Mouse (Mus musculus) frontal cortex, postnatal 36 days (tissue): ENCODE measurements around the gene Elk4.

Experiments used
- DNase-seq, 2 experiments: peaks; one replicate each; pipeline ENCODE4 v3.0.0; 2022; ENCODE audit warnings: low spot score in 2 of 2

The Elk4 gene

GRCm38 (mm10) chr1:132007282-132007815 lies at the start of gene Elk4:
Gene Elk4, plus strand, starts transcription at chr1:132007607.
- peak; percentile 85 to 86 for DNase-seq

GRCm38 (mm10) chr1:131961004-131961403 lies 46.4 kb upstream of the Elk4 start:
- DNase-seq = no peak

GRCm38 (mm10) chr1:131962606-131963084 lies 44.8 kb upstream of the Elk4 start, which contains the start of gene Slc45a3:
Gene Slc45a3, plus strand, starts transcription at chr1:131962967.
- no peak for DNase-seq

- DNase-seq = no peak
Observed at GRCm38 (mm10) chr1:131963085-131963951, 44.1 kb upstream of the Elk4 start.

- DNase-seq = no peak
Observed at GRCm38 (mm10) chr1:131964100-131964499, 43.3 kb upstream of the Elk4 start.

GRCm38 (mm10) chr1:131964580-131964979 lies 42.8 kb upstream of the Elk4 start:
- no peak for DNase-seq

GRCm38 (mm10) chr1:131965818-131966217 lies 41.6 kb upstream of the Elk4 start:
- no peak for DNase-seq

- DNase-seq = no peak
Observed at GRCm38 (mm10) chr1:131967336-131967735, 40.1 kb upstream of the Elk4 start.

GRCm38 (mm10) chr1:131968556-131968955 lies 38.9 kb upstream of the Elk4 start:
- no peak for DNase-seq

- no peak for DNase-seq
Observed at GRCm38 (mm10) chr1:131968983-131969382, 38.4 kb upstream of the Elk4 start.

GRCm38 (mm10) chr1:131969825-131970224 lies 37.6 kb upstream of the Elk4 start:
- no peak for DNase-seq

GRCm38 (mm10) chr1:131970322-131970660 lies 37.1 kb upstream of the Elk4 start:
- DNase-seq = no peak

GRCm38 (mm10) chr1:131970661-131971520 lies 36.5 kb upstream of the Elk4 start:
- no peak for DNase-seq

- DNase-seq = no peak
Observed at GRCm38 (mm10) chr1:131971771-131972497, 35.5 kb upstream of the Elk4 start.

- no peak for DNase-seq
Observed at GRCm38 (mm10) chr1:131972498-131973334, 34.7 kb upstream of the Elk4 start.

GRCm38 (mm10) chr1:131973991-131974390 lies 33.4 kb upstream of the Elk4 start:
- DNase-seq = no peak

GRCm38 (mm10) chr1:131976886-131977285 lies 30.5 kb upstream of the Elk4 start:
- no peak for DNase-seq

GRCm38 (mm10) chr1:131980471-131980870 lies 26.9 kb upstream of the Elk4 start:
- no peak for DNase-seq

GRCm38 (mm10) chr1:131981378-131982013 lies 25.9 kb upstream of the Elk4 start:
- DNase-seq = peak; percentile 68 to 74

- DNase-seq = peak; percentile 74 to 83
Observed at GRCm38 (mm10) chr1:131982907-131983306, 24.5 kb upstream of the Elk4 start.
